Mouse (Mus musculus): ENCODE measurements at regions not wholly inside any gene's neighbourhood (a gene's known extent, or its start where the extent isn't known, plus 50 kb on each side); places are given as distances from the start of the nearest gene placed in this dataset.

- TF ChIP-seq CTCF (IDR thresholded peaks at IDR 0.05; ENCODE audit: extremely low read depth, insufficient read depth, low read length) (no peak), POLR2A (IDR thresholded peaks at IDR 0.05; ENCODE audit: extremely low read depth, insufficient read depth, low read length) (no peak)
Observed at GRCm38 (mm10) chr4:33852294-33852693, 72.1 kb upstream of the Cnr1 start.

All from cortical plate, adult 2 months (tissue).